Mouse (Mus musculus): ENCODE measurements at regions not wholly inside any gene's neighbourhood (a gene's known extent, or its start where the extent isn't known, plus 50 kb on each side); places are given as distances from the start of the nearest gene placed in this dataset.

GRCm38 (mm10) chr7:37403483-37403882, 370.0 kb downstream of the Zfp536 start:
- H3K4me3 ChIP-seq, result no peak overlapping the region
- no peaks in the 10 kb centered on the region for H3K9me3 ChIP-seq
- no peak overlapping the region for H3K4me2 ChIP-seq
- no peak overlapping the region for H3K9ac ChIP-seq
- H3K27me3 ChIP-seq, result no peaks in the 10 kb centered on the region
- H3K36me3 ChIP-seq, result no peaks in the 10 kb centered on the region
- no peaks in the 10 kb centered on the region for H3K4me1 ChIP-seq (replicated peaks)
- WGBS, result 94% methylated on average over 2 of the region's 2 CpGs
- no peak for ATAC-seq (ENCODE audit: low read depth)
- no peak overlapping the region for H3K27ac ChIP-seq (replicated peaks)

GRCm38 (mm10) chr7:37413350-37413749, 360.1 kb downstream of the Zfp536 start:
- 67% methylated on average over 4 of the region's 4 CpGs for WGBS
- Histone ChIP-seq H3K9ac (no peak overlapping the region), H3K9me3 (no peaks in the 10 kb centered on the region), H3K27ac (replicated peaks) (no peak overlapping the region), H3K4me1 (replicated peaks) (no peaks in the 10 kb centered on the region), H3K4me2 (no peak overlapping the region), H3K27me3 (no peaks in the 10 kb centered on the region), H3K36me3 (no peaks in the 10 kb centered on the region), H3K4me3 (no peak overlapping the region)
- ATAC-seq (ENCODE audit: low read depth), result no peak

- H3K4me3 ChIP-seq, result no peak overlapping the region
- no peak overlapping the region for H3K9ac ChIP-seq
- WGBS, result 80% methylated on average over 10 of the region's 10 CpGs
- no peaks in the 10 kb centered on the region for H3K36me3 ChIP-seq
- H3K9me3 ChIP-seq, result no peaks in the 10 kb centered on the region
- H3K4me1 ChIP-seq (replicated peaks), result 0 out of 2 replicates have a peak, but pooled peaks cover 3% of the 10 kb centered on the region
- H3K27me3 ChIP-seq, result no peaks in the 10 kb centered on the region
- no peak for ATAC-seq (ENCODE audit: low read depth)
- no peak overlapping the region for H3K27ac ChIP-seq (replicated peaks)
- H3K4me2 ChIP-seq, result no peak overlapping the region
Observed at GRCm38 (mm10) chr7:37421704-37422103, 351.7 kb downstream of the Zfp536 start.

All from neural tube, embryonic 13.5 days (tissue).